Mouse (Mus musculus) thymus, adult 2 months (tissue): ENCODE results near the gene Tmem151b.

Experiments used
- CTCF ChIP-seq: fragments of 200-500 bp; IDR thresholded peaks from 2 replicates; pipeline ENCODE4 v1.5.1; 2012; ENCODE audit warnings: mild to moderate bottlenecking, control low read depth, low read length, moderate library complexity, borderline replicate concordance; ENCODE audit not compliant: control insufficient read depth, poor library complexity, insufficient read depth; ENCODE audit errors: extremely low read depth
- POLR2A ChIP-seq: fragments of 200-500 bp; IDR thresholded peaks from 2 replicates; pipeline ENCODE4 v1.6.1; 2012; ENCODE audit warnings: mild to moderate bottlenecking, low read length, control low read depth, moderate library complexity; ENCODE audit not compliant: control insufficient read depth, poor library complexity, insufficient read depth; ENCODE audit errors: extremely low read depth

DNA sequence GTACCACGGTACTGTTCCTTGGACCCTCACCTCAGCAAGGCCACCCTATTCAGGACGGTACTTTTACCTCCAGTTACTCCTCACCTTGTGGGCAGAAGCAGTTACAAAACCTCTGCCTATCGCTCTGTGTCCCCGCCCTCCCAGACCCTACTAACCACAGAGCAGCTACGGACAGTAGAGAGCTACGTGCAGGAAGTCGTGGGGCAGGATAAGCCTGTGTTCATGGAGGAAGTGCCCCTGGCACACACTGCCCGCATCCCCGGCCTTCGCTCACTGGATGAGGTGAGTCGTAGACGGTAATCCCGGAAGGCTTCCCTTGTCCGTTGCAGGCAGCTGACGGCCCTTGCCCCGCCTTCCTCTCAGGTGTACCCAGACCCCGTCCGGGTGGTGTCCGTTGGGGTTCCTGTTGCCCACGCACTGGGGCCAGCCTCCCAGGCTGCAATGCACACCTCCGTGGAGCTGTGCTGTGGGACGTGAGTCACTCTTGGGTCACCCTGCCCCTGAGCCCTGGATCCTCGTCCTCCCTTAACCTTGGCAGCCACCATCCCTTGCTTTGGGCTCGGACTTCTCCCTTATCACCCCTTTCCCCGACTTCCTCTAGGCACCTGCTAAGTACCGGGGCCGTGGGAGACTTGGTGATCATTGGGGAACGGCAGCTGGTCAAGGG is 31.8 kb downstream of the Tmem151b start:
- TF ChIP-seq POLR2A (no peak), CTCF (no peak)
